Mouse (Mus musculus) left cerebral cortex, postnatal 10 days (tissue): Measurements from ENCODE around the gene Vipr1. TPM values are rescaled to one million over a fixed set of nuclear protein-coding genes. Genes with fewer than 3 reads are reported as not detected.
A peak's percentile ranks its signal among the peaks of the same experiment; 100 is the strongest.
"Not testable (repeated sequence)": the region's sequence is repeated elsewhere in the genome, so short reads cannot be mapped to it uniquely, and the experiment has no call there.

Experiments used
- DNase-seq, 2 experiments: peaks; one replicate each; pipeline ENCODE4 v3.0.0; 2021 to 2022; ENCODE audit warnings: low spot score in 2 of 2, mixed read lengths in 1 of 2; ENCODE audit errors: extremely low spot score in 1 of 2
- intact Hi-C: fragments of 180-260 bp; cut with DNase I; formaldehyde crosslinking; loops from one replicate; pipeline ENCODE4 v1.15.1; 2025
- total RNA-seq, 2 experiments: library from RNA; stranded (reverse); gene quantifications; 2 replicates each; pipeline ENCODE4 v1.2.3; 2021

Gene Vipr1
- 10 to 100 TPM; 11.8 TPM for total RNA-seq

GRCm38 (mm10) chr9:121642401-121643181 lies at the start of gene Vipr1:
Vipr1 (plus strand) TSS chr9:121642716.
- DNase-seq = peak; percentile 75 to 88
- intact Hi-C loops = loop anchor here (2.0 to 5.0 kb wide), 2 partner anchors 20 to 35 kb away; no protein-coding TSS in a partner anchor

GRCm38 (mm10) chr9:121592948-121593550 lies 49.5 kb upstream of the Vipr1 start:
- no peak for DNase-seq
- intact Hi-C loops = no loop called here

- not testable (repeated sequence) for DNase-seq
These were observed 48.7 kb upstream of the Vipr1 start for GRCm38 (mm10) chr9:121593768-121594167.

GRCm38 (mm10) chr9:121594771-121595170 lies 47.7 kb upstream of the Vipr1 start:
- DNase-seq = no peak

More at GRCm38 (mm10) chr9:121593768-121594167, 48.7 kb upstream of the Vipr1 start:
- intact Hi-C loops = not testable (repeated sequence)

GRCm38 (mm10) chr9:121598106-121598505 lies 44.4 kb upstream of the Vipr1 start:
- intact Hi-C loops = loop anchor here (5.0 kb wide), 1 partner anchor 41 kb away; no protein-coding TSS in a partner anchor
- DNase-seq = no peak

More at GRCm38 (mm10) chr9:121594771-121595170, 47.7 kb upstream of the Vipr1 start:
- intact Hi-C loops = loop anchor here (5.0 kb wide), 1 partner anchor 37 kb away; no protein-coding TSS in a partner anchor

- intact Hi-C loops = loop anchor here (5.0 kb wide), 1 partner anchor 42 kb away; no protein-coding TSS in a partner anchor
- no peak for DNase-seq
These were observed 43.0 kb upstream of the Vipr1 start for GRCm38 (mm10) chr9:121599551-121599950.

- intact Hi-C loops = loop anchor here (5.0 kb wide), 2 partner anchors 103 to 213 kb away; partner anchors contain the start of gene Cck
- DNase-seq = peak in 1 of 2 experiments; percentile 62
These were observed 42.2 kb upstream of the Vipr1 start for GRCm38 (mm10) chr9:121600201-121600860.

GRCm38 (mm10) chr9:121600861-121601427 lies 41.6 kb upstream of the Vipr1 start:
- peak; percentile 51 to 65 for DNase-seq
- intact Hi-C loops = loop anchor here (5.0 kb wide), 2 partner anchors 104 to 214 kb away; partner anchors contain the start of gene Cck

GRCm38 (mm10) chr9:121602381-121602780 lies 40.1 kb upstream of the Vipr1 start:
- peak in 1 of 2 experiments; percentile 47 for DNase-seq
- intact Hi-C loops = loop anchor here (5.0 kb wide), 2 partner anchors 105 to 215 kb away; partner anchors contain the start of gene Cck

GRCm38 (mm10) chr9:121605414-121606278 lies 36.9 kb upstream of the Vipr1 start:
- intact Hi-C loops = loop anchor here (1.0 to 2.0 kb wide), 2 partner anchors 126 to 357 kb away; no protein-coding TSS in a partner anchor
- peak; percentile 74 to 80 for DNase-seq

GRCm38 (mm10) chr9:121606498-121607096 lies 35.9 kb upstream of the Vipr1 start:
- intact Hi-C loops = no loop called here
- no peak for DNase-seq

- intact Hi-C loops = no loop called here
These were observed 33.1 kb upstream of the Vipr1 start for GRCm38 (mm10) chr9:121609381-121609780.

GRCm38 (mm10) chr9:121613192-121613591 lies 29.3 kb upstream of the Vipr1 start:
- DNase-seq = no peak
- intact Hi-C loops = no loop called here

More at GRCm38 (mm10) chr9:121609381-121609780, 33.1 kb upstream of the Vipr1 start:
- no peak for DNase-seq

- no peak for DNase-seq
- intact Hi-C loops = no loop called here
These were observed 28.2 kb upstream of the Vipr1 start for GRCm38 (mm10) chr9:121614241-121614757.

- intact Hi-C loops = no loop called here
- no peak for DNase-seq
These were observed 26.0 kb upstream of the Vipr1 start for GRCm38 (mm10) chr9:121616471-121616870.

GRCm38 (mm10) chr9:121619441-121619840 lies 23.1 kb upstream of the Vipr1 start:
- no peak for DNase-seq
- intact Hi-C loops = no loop called here

- no peak for DNase-seq
- intact Hi-C loops = no loop called here
These were observed 19.3 kb upstream of the Vipr1 start for GRCm38 (mm10) chr9:121623235-121623634.
